Mouse (Mus musculus): ENCODE results near the gene Wfdc18. TPM values are rescaled to one million over a fixed set of nuclear protein-coding genes. Genes with fewer than 3 reads are reported as not detected.

Wfdc18 gene
- polyA plus RNA-seq, 1 experiment from 2014 or later: not detected

GRCm38 (mm10) chr11:83728757-83729432 is 20.1 kb downstream of the Wfdc18 start:
- Histone ChIP-seq H3K27me3 (no peaks in the 10 kb centered on the region), H3K9me3 (replicated peaks) (peaks cover 2% of the 10 kb centered on the region; the same call in 1 of the 2 replicates), H3K9ac (no peak overlapping the region), H3K36me3 (ENCODE audit: poor library complexity, severe bottlenecking) (no peaks in the 10 kb centered on the region), H3K4me2 (no peak overlapping the region), H3K4me3 (no peak overlapping the region), H3K4me1 (no peaks in the 10 kb centered on the region), H3K27ac (no peak overlapping the region)
- 75% methylated on average over 3 of the region's 3 CpGs for WGBS
- no peak for ATAC-seq

- Histone ChIP-seq H3K9me3 (replicated peaks) (peaks cover 4% of the 10 kb centered on the region; the same call in 1 of the 2 replicates), H3K4me3 (no peak overlapping the region), H3K27me3 (no peaks in the 10 kb centered on the region), H3K27ac (no peak overlapping the region), H3K36me3 (ENCODE audit: poor library complexity, severe bottlenecking) (no peaks in the 10 kb centered on the region), H3K9ac (no peak overlapping the region), H3K4me2 (no peak overlapping the region), H3K4me1 (no peaks in the 10 kb centered on the region)
- ATAC-seq: no peak
- WGBS: 86% methylated on average over 1 of the region's 1 CpGs
Measured at GRCm38 (mm10) chr11:83731116-83731515, 22.3 kb downstream of the Wfdc18 start.

GRCm38 (mm10) chr11:83733071-83733640 is 24.3 kb downstream of the Wfdc18 start:
- ATAC-seq: no peak
- H3K4me3 ChIP-seq: no peak overlapping the region
- H3K9me3 ChIP-seq (replicated peaks): peaks cover 4% of the 10 kb centered on the region; the same call in 1 of the 2 replicates
- H3K4me2 ChIP-seq: no peak overlapping the region
- no peak overlapping the region for H3K27ac ChIP-seq
- H3K9ac ChIP-seq: no peak overlapping the region
- H3K36me3 ChIP-seq (ENCODE audit: poor library complexity, severe bottlenecking): no peaks in the 10 kb centered on the region
- H3K4me1 ChIP-seq: no peaks in the 10 kb centered on the region
- no peaks in the 10 kb centered on the region for H3K27me3 ChIP-seq
- WGBS: 81% methylated on average over 5 of the region's 5 CpGs

GRCm38 (mm10) chr11:83734215-83734614 is 25.4 kb downstream of the Wfdc18 start:
- H3K27me3 ChIP-seq: no peaks in the 10 kb centered on the region
- no peak for ATAC-seq
- H3K36me3 ChIP-seq (ENCODE audit: poor library complexity, severe bottlenecking): no peaks in the 10 kb centered on the region
- H3K4me1 ChIP-seq: no peaks in the 10 kb centered on the region
- H3K9me3 ChIP-seq (replicated peaks): peaks cover 4% of the 10 kb centered on the region; the same call in 1 of the 2 replicates
- no peak overlapping the region for H3K4me2 ChIP-seq
- H3K4me3 ChIP-seq: no peak overlapping the region
- 91% methylated on average over 1 of the region's 1 CpGs for WGBS
- no peak overlapping the region for H3K9ac ChIP-seq
- no peak overlapping the region for H3K27ac ChIP-seq

- Histone ChIP-seq H3K4me1 (no peaks in the 10 kb centered on the region), H3K27ac (no peak overlapping the region), H3K4me2 (no peak overlapping the region), H3K36me3 (ENCODE audit: poor library complexity, severe bottlenecking) (no peaks in the 10 kb centered on the region), H3K4me3 (no peak overlapping the region), H3K27me3 (peaks cover 4% of the 10 kb centered on the region; the same call in 1 of the 2 replicates), H3K9ac (no peak overlapping the region), H3K9me3 (replicated peaks) (peaks cover 4% of the 10 kb centered on the region; the same call in 1 of the 2 replicates)
- ATAC-seq: no peak
- WGBS: 79% methylated on average over 2 of the region's 2 CpGs
Measured at GRCm38 (mm10) chr11:83735881-83736280, 27.1 kb downstream of the Wfdc18 start.

GRCm38 (mm10) chr11:83737109-83737558 is 28.3 kb downstream of the Wfdc18 start:
- H3K27ac ChIP-seq: no peak overlapping the region
- ATAC-seq: no peak
- H3K9ac ChIP-seq: no peak overlapping the region
- WGBS: 90% methylated on average over 3 of the region's 3 CpGs
- peaks cover 4% of the 10 kb centered on the region; the same call in 1 of the 2 replicates for H3K9me3 ChIP-seq (replicated peaks)
- H3K27me3 ChIP-seq: peaks cover 13% of the 10 kb centered on the region
- no peaks in the 10 kb centered on the region for H3K4me1 ChIP-seq
- no peak overlapping the region for H3K4me3 ChIP-seq
- H3K4me2 ChIP-seq: no peak overlapping the region
- H3K36me3 ChIP-seq (ENCODE audit: poor library complexity, severe bottlenecking): no peaks in the 10 kb centered on the region

GRCm38 (mm10) chr11:83739241-83739640 is 30.4 kb downstream of the Wfdc18 start:
- Histone ChIP-seq H3K9me3 (replicated peaks) (no peaks in the 10 kb centered on the region), H3K27ac (no peak overlapping the region), H3K36me3 (ENCODE audit: poor library complexity, severe bottlenecking) (no peaks in the 10 kb centered on the region), H3K27me3 (peaks cover 17% of the 10 kb centered on the region), H3K4me2 (no peak overlapping the region), H3K9ac (no peak overlapping the region), H3K4me3 (no peak overlapping the region), H3K4me1 (no peaks in the 10 kb centered on the region)
- ATAC-seq: no peak
- WGBS: 20% methylated on average over 5 of the region's 5 CpGs

GRCm38 (mm10) chr11:83740443-83740991 is 31.7 kb downstream of the Wfdc18 start:
- WGBS: 84% methylated on average over 4 of the region's 4 CpGs

GRCm38 (mm10) chr11:83741841-83742240 is 33.0 kb downstream of the Wfdc18 start:
- no peaks in the 10 kb centered on the region for H3K9me3 ChIP-seq (replicated peaks)
- WGBS: 83% methylated on average over 5 of the region's 5 CpGs
- no peak overlapping the region for H3K4me2 ChIP-seq
- H3K27me3 ChIP-seq: peaks cover 24% of the 10 kb centered on the region
- no peak overlapping the region for H3K9ac ChIP-seq
- no peaks in the 10 kb centered on the region for H3K4me1 ChIP-seq
- H3K4me3 ChIP-seq: no peak overlapping the region
- no peaks in the 10 kb centered on the region for H3K36me3 ChIP-seq (ENCODE audit: poor library complexity, severe bottlenecking)
- no peak for ATAC-seq
- no peak overlapping the region for H3K27ac ChIP-seq

More at GRCm38 (mm10) chr11:83740443-83740991, 31.7 kb downstream of the Wfdc18 start:
- Histone ChIP-seq H3K27ac (no peak overlapping the region), H3K4me1 (no peaks in the 10 kb centered on the region), H3K36me3 (ENCODE audit: poor library complexity, severe bottlenecking) (no peaks in the 10 kb centered on the region), H3K4me2 (no peak overlapping the region), H3K27me3 (peaks cover 17% of the 10 kb centered on the region), H3K4me3 (no peak overlapping the region), H3K9ac (no peak overlapping the region), H3K9me3 (replicated peaks) (no peaks in the 10 kb centered on the region)
- ATAC-seq: no peak

GRCm38 (mm10) chr11:83742731-83743355 is 34.0 kb downstream of the Wfdc18 start:
- Histone ChIP-seq H3K27me3 (peaks cover 32% of the 10 kb centered on the region), H3K9ac (no peak overlapping the region), H3K27ac (no peak overlapping the region), H3K4me3 (no peak overlapping the region), H3K4me1 (no peaks in the 10 kb centered on the region), H3K36me3 (ENCODE audit: poor library complexity, severe bottlenecking) (no peaks in the 10 kb centered on the region), H3K9me3 (replicated peaks) (no peaks in the 10 kb centered on the region), H3K4me2 (no peak overlapping the region)
- WGBS: 73% methylated on average over 9 of the region's 9 CpGs
- ATAC-seq: no peak

- Histone ChIP-seq H3K9me3 (replicated peaks) (no peaks in the 10 kb centered on the region), H3K36me3 (ENCODE audit: poor library complexity, severe bottlenecking) (no peaks in the 10 kb centered on the region), H3K4me2 (no peak overlapping the region), H3K4me1 (no peaks in the 10 kb centered on the region), H3K27me3 (peaks cover 39% of the 10 kb centered on the region), H3K4me3 (no peak overlapping the region), H3K27ac (no peak overlapping the region), H3K9ac (no peak overlapping the region)
- 91% methylated on average over 3 of the region's 3 CpGs for WGBS
- no peak for ATAC-seq
Measured at GRCm38 (mm10) chr11:83743525-83743924, 34.7 kb downstream of the Wfdc18 start.

GRCm38 (mm10) chr11:83746152-83746551 is 37.3 kb downstream of the Wfdc18 start:
- H3K4me1 ChIP-seq: no peaks in the 10 kb centered on the region
- no peaks in the 10 kb centered on the region for H3K9me3 ChIP-seq (replicated peaks)
- no peak overlapping the region for H3K4me3 ChIP-seq
- no peak overlapping the region for H3K4me2 ChIP-seq
- no peak overlapping the region for H3K27ac ChIP-seq
- H3K27me3 ChIP-seq: peaks cover 39% of the 10 kb centered on the region
- no peak for ATAC-seq
- H3K36me3 ChIP-seq (ENCODE audit: poor library complexity, severe bottlenecking): no peaks in the 10 kb centered on the region
- WGBS: 91% methylated on average over 4 of the region's 4 CpGs
- H3K9ac ChIP-seq: no peak overlapping the region
